Mouse (Mus musculus) adipocyte (in vitro differentiated cells): ENCODE measurements at regions not wholly inside any gene's neighbourhood (a gene's known extent, or its start where the extent isn't known, plus 50 kb on each side); places are given as distances from the start of the nearest gene placed in this dataset.
A peak's percentile ranks its signal among the peaks of the same experiment; 100 is the strongest.
"Not testable (repeated sequence)": the region's sequence is repeated elsewhere in the genome, so short reads cannot be mapped to it uniquely, and the experiment has no call there.

Source experiments
- DNase-seq: peaks from one replicate; pipeline ENCODE4 v3.0.0-alpha.2; 2016; ENCODE audit warnings: low spot score

DNA sequence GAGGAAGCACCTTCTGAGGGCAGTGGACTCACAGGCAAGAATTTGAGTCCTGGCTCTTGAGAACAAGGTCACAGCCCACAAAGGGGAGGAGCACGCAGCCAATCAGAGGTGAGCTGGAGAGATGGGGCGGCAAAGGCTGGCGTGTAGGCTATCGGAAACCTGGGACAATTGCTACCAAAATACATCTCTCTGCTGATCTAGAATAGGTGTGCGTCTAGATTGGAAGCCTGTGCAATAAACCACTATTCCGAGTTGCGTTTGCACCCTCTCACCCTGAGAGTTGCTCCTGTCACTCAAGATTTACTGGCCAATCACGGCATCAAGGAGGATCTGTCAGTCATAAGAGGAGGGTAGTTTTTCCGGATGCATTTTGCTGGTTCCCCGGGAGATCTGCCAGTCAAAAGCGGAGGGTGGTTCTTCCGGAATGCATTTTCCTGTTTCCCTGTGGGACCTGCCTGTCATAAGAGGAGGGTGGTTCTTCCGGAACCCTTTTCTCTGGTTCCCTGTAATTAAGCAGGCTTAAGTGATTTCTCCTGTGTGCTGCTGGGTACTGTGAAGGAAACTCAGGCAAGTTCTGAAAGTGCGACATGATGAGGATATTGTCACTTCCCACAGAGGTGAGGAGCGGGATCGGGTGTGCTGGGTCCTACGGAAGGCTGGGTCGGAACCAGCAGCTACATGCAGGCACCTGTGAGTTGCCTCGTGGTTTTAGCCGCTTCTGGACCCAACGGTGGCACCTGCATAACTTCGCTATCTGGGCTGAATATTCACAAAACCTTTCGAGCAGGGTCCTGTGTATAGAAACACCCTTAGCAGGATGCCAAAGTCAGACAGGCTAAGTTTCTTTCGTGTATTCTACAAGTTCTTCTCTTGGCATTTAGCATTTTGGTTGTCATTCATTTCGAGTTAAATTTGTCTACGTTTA, 112.6 kb upstream of the Zfp960 start:
- DNase-seq: peak; percentile 97

DNA sequence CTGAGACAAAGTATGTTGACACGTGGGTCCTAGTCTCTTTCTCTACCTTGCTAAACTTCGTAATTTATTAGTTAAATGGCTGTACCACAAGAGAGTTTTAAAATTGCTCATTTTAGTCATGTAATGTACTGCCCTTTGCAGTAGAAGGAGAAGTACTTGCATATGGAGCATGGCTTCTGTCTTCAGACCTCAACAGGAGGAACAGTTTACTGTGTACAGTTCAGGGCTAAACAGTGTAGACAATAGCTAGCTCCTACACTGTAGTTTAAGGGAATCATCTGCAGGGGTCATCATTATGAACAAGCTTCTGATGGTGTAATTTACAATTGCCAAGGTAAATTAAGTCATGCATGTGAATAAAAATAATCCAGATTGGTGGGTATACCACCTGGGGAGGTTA, 111.8 kb upstream of the Zfp960 start:
- DNase-seq: not testable (repeated sequence)

DNA sequence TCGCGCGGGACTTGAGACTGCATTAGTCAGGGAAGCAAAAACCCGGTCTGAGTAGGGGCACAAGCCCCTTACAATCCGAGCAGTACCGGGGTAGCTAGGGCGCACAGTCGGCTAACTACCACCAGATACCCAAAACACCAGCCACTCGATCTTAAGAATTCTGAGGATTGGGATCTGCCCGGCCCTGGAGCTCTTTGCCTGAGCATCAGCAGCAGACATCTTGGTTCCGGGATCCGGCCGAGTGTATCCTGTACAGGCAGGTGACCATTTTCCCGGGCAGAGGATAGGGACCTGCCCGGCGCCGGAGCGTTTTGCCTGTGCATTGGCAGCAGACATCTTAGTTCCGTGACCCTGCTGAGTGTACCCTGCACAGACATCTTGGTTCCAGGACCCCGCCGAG, 66.7 kb upstream of the Zfp960 start:
- DNase-seq: not testable (repeated sequence)

DNA sequence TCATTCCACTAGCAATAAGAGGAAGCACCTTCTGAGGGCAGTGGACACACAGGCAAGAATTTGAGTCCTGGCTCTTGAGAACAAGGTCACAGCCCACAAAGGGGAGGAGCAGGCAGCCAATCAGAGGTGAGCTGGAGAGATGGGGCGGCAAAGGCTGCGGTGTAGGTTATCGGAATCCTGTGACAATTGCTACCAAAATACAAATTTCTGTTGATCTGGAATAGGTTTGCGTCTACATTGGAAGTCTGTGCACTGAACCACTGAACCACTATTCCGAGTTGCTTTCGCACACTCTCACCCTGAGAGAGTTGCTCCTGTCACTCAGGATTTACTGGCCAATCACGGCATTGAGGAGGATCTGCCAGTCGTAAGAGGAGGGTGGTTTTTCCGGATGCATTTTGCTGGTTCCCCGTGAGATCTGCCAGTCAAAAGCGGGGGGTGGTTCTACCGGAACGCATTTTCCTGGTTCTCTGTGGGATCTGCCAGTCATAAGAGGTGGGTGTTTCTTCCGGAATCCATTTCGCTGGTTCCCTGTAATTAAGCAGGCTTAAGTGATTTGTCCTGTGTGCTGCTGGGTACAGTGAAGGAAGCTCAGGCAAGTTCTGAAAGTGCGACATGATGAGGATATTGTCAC, 59.2 kb upstream of the Zfp960 start:
- DNase-seq: peak; percentile 97

DNA sequence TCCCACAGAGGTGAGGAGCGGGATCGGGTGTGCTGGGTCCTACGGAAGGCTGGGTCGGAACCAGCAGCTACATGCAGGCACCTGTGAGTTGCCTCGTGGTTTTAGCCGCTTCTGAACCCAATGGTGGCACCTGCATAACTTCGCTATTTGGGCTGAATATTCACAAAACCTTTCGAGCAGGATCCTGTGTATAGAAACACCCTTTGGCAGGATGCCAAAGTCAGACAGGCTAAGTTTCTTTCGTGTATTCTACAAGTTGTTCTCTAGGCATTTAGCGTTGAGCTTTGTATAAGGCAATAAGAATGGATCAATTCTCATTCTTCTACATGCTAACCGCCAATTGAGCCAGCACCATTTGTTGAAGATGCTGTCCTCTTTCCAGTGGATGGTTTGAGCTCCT, 58.6 kb upstream of the Zfp960 start:
- peak; percentile 44 for DNase-seq
